Mouse (Mus musculus): ENCODE measurements at regions not wholly inside any gene's neighbourhood (a gene's known extent, or its start where the extent isn't known, plus 50 kb on each side); places are given as distances from the start of the nearest gene placed in this dataset.

- no peak for DNase-seq (ENCODE audit: low read depth in 1 of 2, low spot score in 2 of 2)
These were observed 318.1 kb upstream of the Runx1 start for GRCm38 (mm10) chr16:93144033-93144432.

GRCm38 (mm10) chr16:93143164-93143563 lies 317.2 kb upstream of the Runx1 start:
- DNase-seq (ENCODE audit: low read depth in 1 of 2, low spot score in 2 of 2) = no peak

DNA sequence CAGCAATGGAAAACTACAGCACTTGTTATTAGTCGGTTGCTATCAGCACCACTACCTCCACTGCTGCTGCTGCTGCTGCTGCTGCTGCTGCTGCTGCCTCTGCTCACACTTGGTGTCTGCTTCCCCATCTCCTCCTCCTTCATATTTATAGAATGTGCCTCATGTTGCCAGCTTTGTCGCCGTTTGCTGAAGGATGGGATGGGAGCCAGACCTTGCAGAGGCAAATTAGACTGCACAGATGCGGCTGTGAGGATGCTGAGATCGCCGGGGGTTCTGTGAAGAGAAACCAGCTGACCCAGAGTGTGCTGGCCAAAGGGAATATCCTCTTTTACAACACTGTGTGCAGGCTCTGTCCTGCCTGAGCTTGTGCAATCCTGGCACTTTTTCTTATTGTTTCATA lies 316.0 kb upstream of the Runx1 start:
- DNase-seq (ENCODE audit: low read depth in 1 of 2, low spot score in 2 of 2) = no peak

DNA sequence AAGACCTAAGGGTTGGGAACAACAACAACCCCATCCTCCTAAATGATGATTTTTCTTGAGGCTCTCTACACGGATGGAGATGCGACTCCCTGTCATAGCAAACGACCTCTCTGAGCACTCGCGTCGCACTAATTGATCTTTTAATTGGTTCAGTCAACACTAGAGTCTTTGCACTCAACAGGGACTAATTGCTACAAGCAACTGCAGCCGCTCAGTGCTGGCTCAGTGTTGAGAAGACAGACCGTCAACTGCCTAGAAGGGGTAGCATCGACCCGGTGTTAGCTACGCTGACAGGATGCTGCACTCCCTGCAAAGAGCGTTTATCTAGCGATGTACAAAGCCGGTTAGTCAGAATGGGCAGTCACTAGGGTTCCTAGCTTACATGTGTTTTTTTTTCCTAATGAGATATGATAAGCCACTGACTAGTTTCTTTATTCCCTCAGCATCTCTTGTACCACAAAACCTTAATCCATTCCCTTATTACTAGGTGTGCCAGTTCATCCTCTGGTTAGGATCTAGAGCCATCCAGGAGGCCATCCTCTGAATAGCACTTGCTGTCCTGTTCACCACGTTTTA lies 314.7 kb upstream of the Runx1 start:
- no peak for DNase-seq (ENCODE audit: low read depth in 1 of 2, low spot score in 2 of 2)

- DNase-seq (ENCODE audit: low read depth in 1 of 2, low spot score in 2 of 2) = no peak
These were observed 311.3 kb upstream of the Runx1 start for GRCm38 (mm10) chr16:93137249-93137648.

DNA sequence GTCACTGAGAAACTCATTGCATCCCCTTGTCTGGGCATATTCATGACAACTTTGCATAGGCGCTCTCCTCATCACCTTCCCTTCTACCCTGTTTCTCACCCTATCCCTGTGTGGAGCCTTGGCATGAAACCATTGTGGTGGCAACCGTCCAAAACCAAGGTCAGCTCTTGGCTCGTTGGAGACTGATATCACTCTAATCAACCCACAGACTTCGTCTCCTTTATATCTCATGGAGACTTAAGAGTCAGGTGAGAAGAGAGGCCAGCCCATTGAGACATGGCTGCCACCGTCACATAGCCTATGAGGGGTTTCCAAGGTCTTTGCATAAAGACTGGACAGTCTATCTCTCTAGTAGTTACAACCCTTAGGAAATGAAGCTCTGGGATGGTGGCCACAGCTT lies 305.5 kb upstream of the Runx1 start:
- DNase-seq (ENCODE audit: low read depth in 1 of 2, low spot score in 2 of 2) = no peak

- DNase-seq (ENCODE audit: low read depth in 1 of 2, low spot score in 2 of 2) = no peak
These were observed 304.7 kb upstream of the Runx1 start for GRCm38 (mm10) chr16:93130622-93131021.

DNA sequence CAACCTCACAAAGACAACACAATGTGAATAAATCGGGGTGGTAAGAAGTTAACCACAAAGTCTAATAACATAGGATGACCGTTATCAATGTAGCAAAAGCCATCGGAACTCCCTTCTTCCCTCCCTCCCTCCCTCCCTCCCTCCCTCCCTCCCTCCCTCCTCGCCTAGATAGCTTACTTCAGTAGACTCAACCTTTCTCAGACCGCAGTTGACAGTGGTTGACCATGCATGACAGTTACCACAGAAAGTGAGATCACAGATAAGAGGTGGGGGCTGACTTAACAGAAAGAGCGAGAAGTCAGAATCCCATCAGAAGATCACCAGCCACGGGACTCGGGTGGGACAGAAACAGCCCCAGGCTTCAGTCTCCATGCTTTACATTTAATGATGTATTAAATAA lies 297.8 kb upstream of the Runx1 start:
- DNase-seq (ENCODE audit: low read depth in 1 of 2, low spot score in 2 of 2) = no peak

DNA sequence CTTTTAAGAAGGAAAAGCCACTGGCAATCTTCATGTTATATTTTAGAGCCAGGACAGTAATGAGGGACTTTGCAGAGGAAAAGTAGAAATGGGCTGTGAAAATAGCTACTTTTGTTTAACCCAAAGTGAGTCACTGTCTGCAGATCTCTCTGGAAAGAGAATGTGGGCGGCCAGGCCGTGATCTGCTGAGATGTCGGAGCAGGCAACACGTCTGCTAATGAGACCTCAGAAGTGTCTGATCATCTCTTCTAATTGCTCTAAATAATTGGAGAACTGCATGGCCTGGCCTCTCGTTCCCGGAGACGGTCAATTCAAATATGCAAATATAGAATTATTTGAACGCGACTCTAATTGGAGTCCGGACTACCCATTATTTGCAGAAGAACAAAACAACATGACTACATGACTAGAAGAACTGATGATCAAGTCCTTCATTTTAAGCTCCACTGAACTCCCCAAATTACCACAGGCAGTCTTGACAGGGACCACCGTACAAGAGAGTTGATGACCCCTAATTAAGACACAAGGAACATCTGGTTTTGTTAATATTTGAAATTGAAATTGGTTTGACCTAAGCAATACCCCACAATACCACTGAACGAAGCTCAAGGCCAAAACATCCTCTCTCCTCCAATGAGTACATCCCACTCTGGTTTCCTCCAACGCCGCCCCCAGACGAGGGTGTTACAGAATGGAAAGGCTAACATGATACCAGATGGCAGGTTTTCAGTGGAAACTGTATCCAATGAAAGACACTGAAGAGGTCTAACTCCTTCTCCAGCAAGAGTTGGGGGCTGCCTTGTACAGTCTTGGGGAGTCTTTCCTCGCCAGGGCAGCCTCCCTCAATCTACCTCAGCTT lies 290.4 kb upstream of the Runx1 start:
- no peak for DNase-seq (ENCODE audit: low read depth in 1 of 2, low spot score in 2 of 2)

GRCm38 (mm10) chr16:93110912-93111311 lies 285.0 kb upstream of the Runx1 start:
- DNase-seq (ENCODE audit: low read depth in 1 of 2, low spot score in 2 of 2) = no peak

DNA sequence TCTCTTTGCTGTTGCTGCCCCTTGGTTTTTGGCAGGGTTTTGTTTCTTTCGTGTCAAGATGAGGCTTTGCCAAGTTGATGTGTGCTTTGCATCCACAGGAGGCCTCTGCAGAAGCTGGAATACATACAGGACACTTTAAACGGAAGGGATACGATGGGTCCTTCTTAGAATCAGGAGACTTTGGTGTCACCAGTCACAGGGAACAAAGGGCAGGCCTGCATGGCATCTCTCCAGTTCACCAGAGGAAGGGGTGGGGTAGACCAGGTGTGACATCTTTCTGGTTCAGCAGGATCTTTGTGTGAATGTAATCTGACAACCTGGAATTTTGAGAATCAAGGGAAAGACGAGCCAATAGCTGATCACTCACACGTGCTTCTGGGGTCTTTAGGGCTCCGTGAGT lies 284.5 kb upstream of the Runx1 start:
- no peak for DNase-seq (ENCODE audit: low read depth in 1 of 2, low spot score in 2 of 2)

DNA sequence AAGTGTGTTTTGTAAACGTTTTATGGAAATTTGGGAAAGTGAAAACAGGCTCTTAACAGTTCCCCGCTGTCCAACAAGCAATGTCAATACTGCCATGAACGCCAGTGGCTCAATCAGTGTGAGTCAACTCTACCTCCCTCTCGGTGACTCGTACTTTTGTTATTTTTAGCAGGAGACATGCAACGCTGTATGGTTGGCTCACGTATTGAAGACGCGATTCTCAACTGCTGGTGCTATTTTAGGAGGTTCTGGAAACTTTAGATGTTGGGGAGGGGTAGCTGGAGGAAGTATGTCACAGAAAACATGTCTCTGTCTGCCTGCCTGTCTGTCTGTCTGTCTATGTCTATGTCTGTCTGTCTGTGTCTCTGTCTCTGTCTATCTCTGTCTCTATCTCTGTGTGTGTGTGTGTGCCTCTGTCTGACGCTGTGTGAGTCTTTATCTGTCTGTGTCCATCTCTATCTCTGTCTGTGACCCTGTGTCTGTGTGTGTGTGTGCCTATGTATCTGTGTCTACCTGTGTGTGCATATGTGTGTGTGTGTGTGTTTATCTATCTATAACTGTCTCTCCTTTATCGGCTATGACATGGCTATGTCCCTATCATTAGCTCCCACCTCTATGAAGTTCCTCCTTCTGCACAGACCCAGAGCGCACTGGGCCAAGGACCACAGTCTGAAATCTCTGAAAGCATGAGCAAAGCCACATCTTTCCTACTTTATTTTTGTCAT lies 283.9 kb upstream of the Runx1 start:
- DNase-seq (ENCODE audit: low read depth in 1 of 2, low spot score in 2 of 2) = no peak

- DNase-seq (ENCODE audit: low read depth in 1 of 2, low spot score in 2 of 2) = no peak
These were observed 281.5 kb upstream of the Runx1 start for GRCm38 (mm10) chr16:93107524-93107845.

- no peak for DNase-seq (ENCODE audit: low read depth in 1 of 2, low spot score in 2 of 2)
These were observed 281.0 kb upstream of the Runx1 start for GRCm38 (mm10) chr16:93106811-93107523.

DNA sequence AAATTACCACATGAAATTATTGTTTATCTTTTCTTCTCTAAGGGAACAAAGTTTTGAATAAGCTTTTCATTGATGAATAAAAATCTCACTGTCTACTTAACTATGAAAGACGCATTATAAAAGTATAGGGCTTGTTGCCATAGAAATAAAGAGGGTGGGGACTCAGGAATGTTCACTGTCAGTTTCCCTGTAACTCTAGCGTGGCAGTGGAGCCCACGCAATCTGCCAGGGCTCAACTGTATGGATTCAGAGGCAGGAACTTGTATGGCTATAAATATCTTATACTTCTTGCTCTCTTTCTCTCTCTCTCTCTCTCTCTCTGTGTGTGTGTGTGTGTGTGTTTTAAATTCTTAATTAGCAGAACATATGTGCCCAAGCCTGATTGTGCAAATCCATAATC lies 276.2 kb upstream of the Runx1 start:
- no peak for DNase-seq (ENCODE audit: low read depth in 1 of 2, low spot score in 2 of 2)

DNA sequence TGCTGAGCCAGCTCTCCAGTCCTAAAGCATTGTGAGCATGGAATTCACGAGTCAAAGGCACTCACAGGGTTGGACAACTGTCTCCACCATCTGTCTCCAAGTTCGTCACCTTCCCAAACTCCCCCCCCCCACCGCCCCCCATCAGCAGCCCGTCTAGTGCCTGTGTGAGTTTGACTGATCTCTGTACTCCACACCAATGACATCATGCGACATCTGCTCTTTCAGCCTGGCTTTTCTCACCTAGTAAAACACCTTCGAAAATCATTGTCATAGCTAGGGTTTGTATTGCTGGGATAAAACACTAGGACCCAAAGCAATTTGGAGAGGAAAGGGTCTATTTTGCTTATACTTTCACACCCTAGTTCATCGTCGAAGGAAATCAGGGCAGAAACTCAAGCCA lies 272.1 kb upstream of the Runx1 start:
- DNase-seq (ENCODE audit: low read depth in 1 of 2, low spot score in 2 of 2) = no peak

- DNase-seq (ENCODE audit: low read depth in 1 of 2, low spot score in 2 of 2) = no peak
These were observed 270.2 kb upstream of the Runx1 start for GRCm38 (mm10) chr16:93096175-93096574.

GRCm38 (mm10) chr16:93092796-93093195 lies 266.8 kb upstream of the Runx1 start:
- DNase-seq (ENCODE audit: low read depth in 1 of 2, low spot score in 2 of 2) = no peak

- no peak for DNase-seq (ENCODE audit: low read depth in 1 of 2, low spot score in 2 of 2)
These were observed 259.4 kb upstream of the Runx1 start for GRCm38 (mm10) chr16:93085227-93085883.

- DNase-seq (ENCODE audit: low read depth in 1 of 2, low spot score in 2 of 2) = no peak
These were observed 257.8 kb upstream of the Runx1 start for GRCm38 (mm10) chr16:93083756-93084155.

- DNase-seq (ENCODE audit: low read depth in 1 of 2, low spot score in 2 of 2) = no peak
These were observed 257.2 kb upstream of the Runx1 start for GRCm38 (mm10) chr16:93083142-93083541.

Data from monocyte, adult 2 months (primary cell).